8 mouse cellular contexts compared by ENCODE assay signal in the genomic region with DNA sequence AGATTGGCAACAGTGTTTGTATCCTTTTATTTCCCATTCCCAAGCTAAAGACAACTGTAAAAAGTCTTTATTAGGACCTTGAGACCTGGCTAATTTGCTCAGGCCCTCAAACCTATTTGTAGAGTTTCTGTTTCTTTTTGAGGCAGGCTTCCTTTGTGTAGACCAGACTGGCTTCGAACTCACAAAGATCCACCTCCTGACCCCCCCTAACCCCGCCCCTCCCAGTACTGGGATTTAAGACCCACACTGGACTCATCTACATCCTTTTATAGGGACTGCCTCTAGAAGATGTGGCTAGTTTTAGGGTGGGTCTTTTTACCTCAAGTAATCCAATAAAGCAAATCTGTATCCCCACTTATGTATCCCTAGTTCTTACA. TPM values are rescaled to one million over a fixed set of nuclear protein-coding genes. Genes with fewer than 3 reads are reported as not detected.
DNase-seq lines count a peak whose midpoint lies in the region; ATAC-seq and TF ChIP-seq lines count a peak whose summit lies in the region.

No protein-coding gene starts in this region.

- no peak for TF ChIP-seq CTCF in gastrocnemius, adult 2 months (IDR thresholded peaks at IDR 0.05)
- TF ChIP-seq CTCF in liver, embryonic 14.5 days (IDR thresholded peaks at IDR 0.05; ENCODE audit: low read depth), result no peak

- peaks cover 30% of the 10 kb centered on the region for H3K36me3 ChIP-seq in forebrain, embryonic 14.5 days (ENCODE audit: control insufficient read depth, insufficient read depth, low read length)
- peaks cover 31% of the 10 kb centered on the region for H3K36me3 ChIP-seq in liver, embryonic 14.5 days (replicated peaks; ENCODE audit: control insufficient read depth, insufficient read depth, low read depth)

- H3K4me3 ChIP-seq in gastrocnemius, adult 2 months, result peak overlapping the region; percentile 87
- peak overlapping the region; percentile 93 for H3K4me3 ChIP-seq in forebrain, embryonic 14.5 days (ENCODE audit: low read depth, low read length)
- H3K4me3 ChIP-seq in liver, embryonic 14.5 days (ENCODE audit: insufficient read depth in 1 of 2, low read depth in 2 of 2, low read length in 2 of 2), result peak overlapping the region; percentile 9 to 93

- H3K4me2 ChIP-seq in forebrain, embryonic 14.5 days (ENCODE audit: low read length), result peak overlapping the region; percentile 41
- peak overlapping the region; percentile 67 for H3K4me2 ChIP-seq in liver, embryonic 14.5 days (ENCODE audit: low read depth)

- H3K9me3 ChIP-seq in forebrain, embryonic 14.5 days (replicated peaks; ENCODE audit: control insufficient read depth, low read length), result no peaks in the 10 kb centered on the region
- H3K9me3 ChIP-seq in liver, embryonic 14.5 days (ENCODE audit: control insufficient read depth, low read length), result no peaks in the 10 kb centered on the region

- DNase-seq in gastrocnemius, adult 2 months, result no peak
- no peak for DNase-seq in gastrocnemius, postnatal 36 days
- no peak for DNase-seq in forebrain, embryonic 14.5 days (ENCODE audit: low spot score)
- DNase-seq in liver, embryonic 14.5 days (ENCODE audit: low read depth in 3 of 3, low spot score in 3 of 3), result no peak
- no peak for DNase-seq in left cerebral cortex, adult 18-20 months (ENCODE audit: low spot score in 2 of 2)
- no peak for DNase-seq in adrenal gland, postnatal 14 days
- DNase-seq in thymus, postnatal 25 days, result no peak

- peak overlapping the region; percentile 100 for H3K27ac ChIP-seq in gastrocnemius, adult 2 months
- peak overlapping the region; percentile 48; the same call in 1 of the 2 replicates for H3K27ac ChIP-seq in forebrain, embryonic 14.5 days (ENCODE audit: low read depth, low read length)
- H3K27ac ChIP-seq in liver, embryonic 14.5 days, result peak overlapping the region; percentile 24

- WGBS in forebrain, embryonic 14.5 days, result 12% methylated on average over 2 of the region's 2 CpGs
- 8% methylated on average over 2 of the region's 2 CpGs for WGBS in liver, embryonic 14.5 days (ENCODE audit: insufficient replicate concordance)

- intact Hi-C loops in gastrocnemius, adult 2 months (cut with DNase I), result loop anchor here (2.0 to 5.0 kb wide), 2 partner anchors 19 to 108 kb away; a partner anchor contains a TSS
- intact Hi-C loops in gastrocnemius, postnatal 36 days (cut with DNase I), result no loop called here

- ATAC-seq in CD4-positive, CD25-positive, alpha-beta regulatory T cell, adult 4 months, result peak; percentile 27
- ATAC-seq in forebrain, embryonic 14.5 days, result peak; percentile 32
- ATAC-seq in liver, embryonic 14.5 days (ENCODE audit: insufficient read depth), result no peak

- peak overlapping the region; percentile 32; the same call in 1 of the 2 replicates for H3K9ac ChIP-seq in forebrain, embryonic 14.5 days (ENCODE audit: low read length)
- H3K9ac ChIP-seq in liver, embryonic 14.5 days (replicated peaks), result peak overlapping the region; percentile 25

- TF ChIP-seq EP300 in liver, embryonic 14.5 days (IDR thresholded peaks at IDR 0.05; ENCODE audit: low read depth), result no peak

- H3K4me1 ChIP-seq in forebrain, embryonic 14.5 days (ENCODE audit: control insufficient read depth, insufficient read depth, low read length), result peaks cover 11% of the 10 kb centered on the region
- H3K4me1 ChIP-seq in liver, embryonic 14.5 days (replicated peaks; ENCODE audit: control insufficient read depth in 2 of 2, insufficient read depth in 2 of 2, low read length in 1 of 2), result peaks cover 11 to 20% of the 10 kb centered on the region in 2 experiments

- H3K27me3 ChIP-seq in forebrain, embryonic 14.5 days (replicated peaks; ENCODE audit: control insufficient read depth, insufficient read depth, low read length), result peaks cover 9% of the 10 kb centered on the region; the same call in 1 of the 2 replicates
- no peaks in the 10 kb centered on the region; the same call in 1 of the 2 replicates for H3K27me3 ChIP-seq in liver, embryonic 14.5 days (ENCODE audit: control insufficient read depth, insufficient read depth, low read length)

RNA-seq across cellular contexts. Expression of a gene that starts 0.4 kb away (rescaled TPM):
- 100 to 1,000 TPM; 104 to 111 TPM for total RNA-seq in gastrocnemius, adult 2 months (2021)
- 10 to 100 TPM; 84.4 to 90.1 TPM for total RNA-seq in gastrocnemius, postnatal 36 days (2021)
- 10 to 100 TPM; 50.3 to 57.9 TPM for polyA plus RNA-seq in CD4-positive, CD25-positive, alpha-beta regulatory T cell, adult 4 months (2017; shearing (Covaris generic))
- 137 and 141 TPM in 2 replicates for polyA plus RNA-seq in forebrain, embryonic 14.5 days (2014; fragmentation: Nextera tagmentation; extraction: Ambion mirVana)
- 33.6 and 49.9 TPM in 2 replicates for polyA plus RNA-seq in liver, embryonic 14.5 days (2012; rRNA removed)
- polyA plus RNA-seq in liver, embryonic 14.5 days (2014; fragmentation: Nextera tagmentation; extraction: Ambion mirVana), result 29.7 and 32.7 TPM in 2 replicates
- 100 to 1,000 TPM; 165 TPM for total RNA-seq in left cerebral cortex, adult 18-20 months (2021)
- total RNA-seq in adrenal gland, postnatal 14 days (2021), result 108 and 112 TPM in 2 replicates

RNA-seq across cellular contexts. Expression of a gene that starts 4.5 kb away (rescaled TPM):
- total RNA-seq in gastrocnemius, adult 2 months (2021), result 100 to 1,000 TPM; 151 to 202 TPM
- total RNA-seq in gastrocnemius, postnatal 36 days (2021), result 100 to 1,000 TPM; 120 to 124 TPM
- 1 to 10 TPM; 3.3 to 4.9 TPM for polyA plus RNA-seq in CD4-positive, CD25-positive, alpha-beta regulatory T cell, adult 4 months (2017; shearing (Covaris generic))
- polyA plus RNA-seq in forebrain, embryonic 14.5 days (2014; fragmentation: Nextera tagmentation; extraction: Ambion mirVana), result 12.5 and 13.1 TPM in 2 replicates
- 9.2 and 14.9 TPM in 2 replicates for polyA plus RNA-seq in liver, embryonic 14.5 days (2012; rRNA removed)
- 20.8 and 27.1 TPM in 2 replicates for polyA plus RNA-seq in liver, embryonic 14.5 days (2014; fragmentation: Nextera tagmentation; extraction: Ambion mirVana)
- total RNA-seq in left cerebral cortex, adult 18-20 months (2021), result 100 to 1,000 TPM; 127 to 133 TPM
- total RNA-seq in adrenal gland, postnatal 14 days (2021), result 294 and 337 TPM in 2 replicates

RNA-seq across cellular contexts. Expression of a gene that starts 4.5 kb away (rescaled TPM):
- 10 to 100 TPM; 11.9 to 15.5 TPM for total RNA-seq in gastrocnemius, adult 2 months (2021)
- 1 to 10 TPM; 9.2 to 9.6 TPM for total RNA-seq in gastrocnemius, postnatal 36 days (2021)
- 100 to 1,000 TPM; 157 to 222 TPM for polyA plus RNA-seq in CD4-positive, CD25-positive, alpha-beta regulatory T cell, adult 4 months (2017; shearing (Covaris generic))
- polyA plus RNA-seq in forebrain, embryonic 14.5 days (2014; fragmentation: Nextera tagmentation; extraction: Ambion mirVana), result 9.4 and 11.1 TPM in 2 replicates
- polyA plus RNA-seq in liver, embryonic 14.5 days (2012; rRNA removed), result 7.4 and 11.1 TPM in 2 replicates
- polyA plus RNA-seq in liver, embryonic 14.5 days (2014; fragmentation: Nextera tagmentation; extraction: Ambion mirVana), result 18.0 and 19.7 TPM in 2 replicates
- total RNA-seq in left cerebral cortex, adult 18-20 months (2021), result 10 to 100 TPM; 19.2 to 20.4 TPM
- total RNA-seq in adrenal gland, postnatal 14 days (2021), result 75.0 and 84.7 TPM in 2 replicates

RNA-seq across cellular contexts. Expression of a gene that starts 16.9 kb away (rescaled TPM):
- total RNA-seq in gastrocnemius, adult 2 months (2021), result under 1 TPM in 1 of 2 experiments, not detected in 1; 0.36 TPM
- under 1 TPM in 1 of 2 experiments, not detected in 1; 0.30 TPM for total RNA-seq in gastrocnemius, postnatal 36 days (2021)
- polyA plus RNA-seq in CD4-positive, CD25-positive, alpha-beta regulatory T cell, adult 4 months (2017; shearing (Covaris generic)), result not detected
- not detected in 2 replicates for polyA plus RNA-seq in forebrain, embryonic 14.5 days (2014; fragmentation: Nextera tagmentation; extraction: Ambion mirVana)
- polyA plus RNA-seq in liver, embryonic 14.5 days (2012; rRNA removed), result 0.11 and 0.13 TPM in 2 replicates
- not detected in 2 replicates for polyA plus RNA-seq in liver, embryonic 14.5 days (2014; fragmentation: Nextera tagmentation; extraction: Ambion mirVana)
- under 1 TPM; 0.52 to 0.70 TPM for total RNA-seq in left cerebral cortex, adult 18-20 months (2021)
- total RNA-seq in adrenal gland, postnatal 14 days (2021), result 0.56 and 0.85 TPM in 2 replicates

RNA-seq across cellular contexts. Expression of a gene that starts 18.9 kb away (rescaled TPM):
- total RNA-seq in gastrocnemius, adult 2 months (2021), result 10 to 100 TPM; 71.8 to 74.4 TPM
- total RNA-seq in gastrocnemius, postnatal 36 days (2021), result 10 to 100 TPM; 58.8 to 68.7 TPM
- polyA plus RNA-seq in CD4-positive, CD25-positive, alpha-beta regulatory T cell, adult 4 months (2017; shearing (Covaris generic)), result 10 to 100 TPM; 60.4 to 65.0 TPM
- polyA plus RNA-seq in forebrain, embryonic 14.5 days (2014; fragmentation: Nextera tagmentation; extraction: Ambion mirVana), result 76.7 and 77.3 TPM in 2 replicates
- 7.4 and 9.3 TPM in 2 replicates for polyA plus RNA-seq in liver, embryonic 14.5 days (2012; rRNA removed)
- 17.0 and 18.7 TPM in 2 replicates for polyA plus RNA-seq in liver, embryonic 14.5 days (2014; fragmentation: Nextera tagmentation; extraction: Ambion mirVana)
- total RNA-seq in left cerebral cortex, adult 18-20 months (2021), result 10 to 100 TPM; 55.5 to 57.0 TPM
- total RNA-seq in adrenal gland, postnatal 14 days (2021), result 46.1 and 49.2 TPM in 2 replicates

Comparison
In these comparisons a context has a peak if more than half of its experiments do, and no peak if none do; other contexts are left out.
1. H3K27ac ChIP-seq: peak in every context shown above with its lines; median percentile 100 in gastrocnemius, adult 2 months; 48 in forebrain, embryonic 14.5 days; 24 in liver, embryonic 14.5 days.